ENCODE assay signal across 13 mouse cellular contexts in genomic region chr3:55540406-55541140, GRCm38 (mm10).
DNase-seq lines count a peak whose midpoint lies in the region; ATAC-seq lines count a peak whose summit lies in the region.
"Had no signal": no experiment of that assay in that cellular context is flagged by ENCODE, and none has a peak within 500 bp of the region (broad histone marks: within the 10 kb centered on the region; RNA-seq: fewer than 3 reads in every experiment).

No protein-coding gene starts in this region.

- H3K9ac ChIP-seq in hindbrain, embryonic 14.5 days = no peak overlapping the region
- no peak overlapping the region for H3K9ac ChIP-seq in hindbrain, embryonic 11.5 days (ENCODE audit: low read depth, low read length)
- H3K9ac ChIP-seq: limb, embryonic 13.5 days; liver, embryonic 15.5 days had no signal

- H3K4me1 ChIP-seq in hindbrain, embryonic 14.5 days (replicated peaks; ENCODE audit: control insufficient read depth, insufficient read depth, low read length) = peaks cover 43% of the 10 kb centered on the region
- H3K4me1 ChIP-seq in hindbrain, embryonic 11.5 days (replicated peaks; ENCODE audit: control insufficient read depth, insufficient read depth, low read length) = 0 out of 2 replicates have a peak, but pooled peaks cover 2% of the 10 kb centered on the region

- H3K4me3 ChIP-seq in hindbrain, embryonic 14.5 days (replicated peaks; ENCODE audit: low read length) = no peak overlapping the region
- no peak overlapping the region for H3K4me3 ChIP-seq in hindbrain, embryonic 11.5 days (ENCODE audit: low read depth, low read length)
- H3K4me3 ChIP-seq: limb, embryonic 13.5 days; liver, embryonic 15.5 days had no signal

- WGBS in hindbrain, embryonic 14.5 days = 85% methylated on average over 6 of the region's 6 CpGs
- 96% methylated on average over 6 of the region's 6 CpGs for WGBS in hindbrain, embryonic 11.5 days

- H3K36me3 ChIP-seq in hindbrain, embryonic 14.5 days (replicated peaks; ENCODE audit: control insufficient read depth, insufficient read depth) = no peaks in the 10 kb centered on the region
- H3K36me3 ChIP-seq in hindbrain, embryonic 11.5 days (ENCODE audit: control insufficient read depth, insufficient read depth, low read length) = no peaks in the 10 kb centered on the region
- H3K36me3 ChIP-seq: G1E; limb, embryonic 13.5 days; liver, embryonic 15.5 days had no signal

- no peaks in the 10 kb centered on the region for H3K9me3 ChIP-seq in hindbrain, embryonic 14.5 days (ENCODE audit: control insufficient read depth, low read length)
- no peaks in the 10 kb centered on the region for H3K9me3 ChIP-seq in hindbrain, embryonic 11.5 days (ENCODE audit: control insufficient read depth, low read length)
- H3K9me3 ChIP-seq: limb, embryonic 13.5 days; liver, embryonic 15.5 days had no signal

- no peak overlapping the region for H3K4me2 ChIP-seq in hindbrain, embryonic 14.5 days (replicated peaks)
- no peak overlapping the region for H3K4me2 ChIP-seq in hindbrain, embryonic 11.5 days (replicated peaks; ENCODE audit: low read depth, low read length)
- H3K4me2 ChIP-seq: limb, embryonic 13.5 days; liver, embryonic 15.5 days had no signal

- no peak for DNase-seq in hindbrain, embryonic 14.5 days (ENCODE audit: low spot score)
- DNase-seq in hindbrain, embryonic 11.5 days (ENCODE audit: low spot score) = no peak
- peak; percentile 91 for DNase-seq in brain, adult 2 months (ENCODE audit: low read depth, low spot score)
- peak; percentile 80 for DNase-seq in cerebellum, adult 11-12 months
- peak; percentile 75 to 79 for DNase-seq in cerebellum, postnatal 36 days
- DNase-seq in lung, postnatal 25 days (ENCODE audit: low spot score) = no peak
- no peak for DNase-seq in right cerebral cortex, adult 18-20 months
- DNase-seq: adrenal gland, adult 2 months; kidney, adult 2 months; thymus, postnatal 4 days had no signal

- 0 out of 2 replicates have a peak overlapping the region, but pooled peaks have one; percentile 82 for H3K27ac ChIP-seq in hindbrain, embryonic 14.5 days
- no peak overlapping the region for H3K27ac ChIP-seq in hindbrain, embryonic 11.5 days (ENCODE audit: low read depth, low read length)
- H3K27ac ChIP-seq: liver, embryonic 15.5 days had no signal

- no peaks in the 10 kb centered on the region for H3K27me3 ChIP-seq in hindbrain, embryonic 14.5 days (ENCODE audit: control insufficient read depth, insufficient read depth, low read length)
- H3K27me3 ChIP-seq in hindbrain, embryonic 11.5 days (ENCODE audit: control insufficient read depth, insufficient read depth, low read length) = no peaks in the 10 kb centered on the region
- H3K27me3 ChIP-seq: limb, embryonic 13.5 days; liver, embryonic 15.5 days had no signal

- no peak for ATAC-seq in hindbrain, embryonic 14.5 days (ENCODE audit: low FRiP score)
- no peak for ATAC-seq in hindbrain, embryonic 11.5 days (ENCODE audit: low FRiP score)

Comparison
In these comparisons a context has a peak if more than half of its experiments do, and no peak if none do; other contexts are left out.
1. DNase-seq: peak in brain, adult 2 months (single experiment), cerebellum, adult 11-12 months (single experiment) and cerebellum, postnatal 36 days (2 of 2); none in hindbrain, embryonic 14.5 days (single experiment), hindbrain, embryonic 11.5 days (single experiment), lung, postnatal 25 days (single experiment) and right cerebral cortex, adult 18-20 months (single experiment).